Mouse (Mus musculus) midbrain, embryonic 14.5 days (tissue): ENCODE data around the gene Ercc1. TPM values are rescaled to one million over a fixed set of nuclear protein-coding genes. Genes with fewer than 3 reads are reported as not detected.
A peak's percentile ranks its signal among the peaks of the same experiment; 100 is the strongest.

ENCODE experiments used
- ATAC-seq: fragments of 200-750 bp; cut with Nextera tagmentation; 2 replicates; pipeline ENCODE4 v1.8.0; 2017; ENCODE audit warnings: moderate number of reproducible peaks, moderate library complexity; ENCODE audit not compliant: low FRiP score, low TSS enrichment
- DNase-seq: peaks from one replicate; pipeline ENCODE4 v3.0.0-alpha.2; 2015
- H3K27ac ChIP-seq: fragments of 300-500 bp; sonication (generic); replicated peaks from 2 replicates; pipeline ENCODE4 v1.5.1; 2014; ENCODE audit warnings: mild to moderate bottlenecking, low read depth, low read length, moderate library complexity
- H3K27me3 ChIP-seq: fragments of 300-500 bp; sonication (generic); 2 replicates; pipeline ENCODE4 v1.6.1; 2014; ENCODE audit warnings: low read length, control low read depth, mixed read lengths; ENCODE audit not compliant: control insufficient read depth, insufficient read depth
- H3K36me3 ChIP-seq: fragments of 300-500 bp; sonication (generic); 2 replicates; pipeline ENCODE4 v1.6.1; 2014; ENCODE audit warnings: low read length, control low read depth; ENCODE audit not compliant: control insufficient read depth, insufficient read depth
- H3K4me1 ChIP-seq: fragments of 300-500 bp; sonication (generic); 2 replicates; pipeline ENCODE4 v1.6.1; 2014; ENCODE audit warnings: mild to moderate bottlenecking, antibody characterized with exemption, low read length, control low read depth; ENCODE audit not compliant: control insufficient read depth, insufficient read depth
- H3K4me2 ChIP-seq: fragments of 300-500 bp; sonication (generic); 2 replicates; pipeline ENCODE4 v1.6.1; 2014; ENCODE audit warnings: mild to moderate bottlenecking, low read length, moderate library complexity
- H3K4me3 ChIP-seq: fragments of 300-500 bp; sonication (generic); replicated peaks from 2 replicates; pipeline ENCODE4 v1.5.1; 2014; ENCODE audit warnings: low read depth, low read length
- H3K9ac ChIP-seq: fragments of 300-500 bp; sonication (generic); replicated peaks from 2 replicates; pipeline ENCODE4 v1.6.1; 2014; ENCODE audit warnings: mild to moderate bottlenecking, low read length, moderate library complexity
- H3K9me3 ChIP-seq: fragments of 300-500 bp; sonication (generic); 2 replicates; pipeline ENCODE4 v1.6.1; 2016; ENCODE audit warnings: low read length, control low read depth, mixed read lengths; ENCODE audit not compliant: control insufficient read depth
- WGBS: fragments of 180-500 bp; shearing (Covaris S2); extraction: QIAGEN DNeasy Blood & Tissue Kit; methylation state at CpG from one replicate; pipeline ENCODE4 v1.1.7; 2014; 5-methylcytosine and 5-hydroxymethylcytosine counted together
- polyA plus RNA-seq: library from polyadenylated mRNA; unstranded; fragments of >200 nt; fragmentation: Nextera tagmentation; extraction: Ambion mirVana; gene quantifications from 2 replicates; pipeline ENCODE4 v1.2.1, GENCODE M21; 2014

The Ercc1 gene
- polyA plus RNA-seq, 1 experiment from 2014 or later: 78.9 TPM

DNA sequence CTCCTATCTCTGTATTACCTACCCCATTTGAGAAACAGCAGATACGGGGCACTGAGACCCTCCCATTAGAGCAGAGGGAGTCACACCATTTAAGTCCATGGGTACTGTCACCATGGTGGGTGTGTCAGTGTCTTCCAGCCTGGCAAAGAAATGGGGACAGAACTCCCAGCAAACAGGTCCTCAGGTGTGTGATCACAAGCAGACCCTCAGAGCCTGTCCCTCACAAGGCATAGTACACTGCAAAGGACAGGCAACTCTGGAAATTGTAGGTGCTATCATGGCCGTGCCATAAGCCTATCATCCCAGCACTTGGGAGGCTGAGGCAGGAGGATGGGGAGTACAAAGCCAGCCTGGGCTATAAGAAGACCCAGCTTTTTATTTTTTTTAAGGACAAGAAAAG, 26.4 kb upstream of the Ercc1 start:
- WGBS: 74% methylated on average over 2 of the region's 2 CpGs
- H3K36me3 ChIP-seq: no peaks in the 10 kb centered on the region

DNA sequence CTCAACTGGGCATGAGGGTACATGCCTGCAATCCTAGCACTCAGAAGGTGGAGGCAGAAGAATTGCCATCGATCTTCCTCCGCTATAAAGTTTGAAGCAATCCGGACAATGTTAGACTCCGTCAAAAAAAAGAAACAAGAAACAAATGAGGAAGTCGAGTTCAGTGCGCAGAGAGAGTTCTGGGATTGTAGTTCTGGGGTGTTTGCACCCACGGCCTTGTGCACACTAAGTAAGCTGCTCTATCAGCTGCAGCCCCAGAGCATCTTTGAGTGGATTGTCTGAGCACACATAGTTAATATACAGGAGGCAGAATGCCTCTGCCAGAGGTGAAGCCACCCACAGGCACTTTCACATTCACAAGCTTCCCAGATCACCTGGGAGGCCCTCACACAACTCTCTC, 25.9 kb upstream of the Ercc1 start:
- H3K4me2 ChIP-seq: no peak overlapping the region
- H3K4me3 ChIP-seq: no peak overlapping the region
- WGBS: 83% methylated on average over 7 of the region's 7 CpGs
- H3K36me3 ChIP-seq: no peaks in the 10 kb centered on the region
- no peak overlapping the region for H3K27ac ChIP-seq
- ATAC-seq: no peak
- no peaks in the 10 kb centered on the region for H3K27me3 ChIP-seq
- H3K4me1 ChIP-seq: peaks cover 9% of the 10 kb centered on the region
- H3K9me3 ChIP-seq: no peaks in the 10 kb centered on the region
- DNase-seq: no peak
- H3K9ac ChIP-seq: no peak overlapping the region

More for the DNA sequence above, 26.4 kb upstream of the Ercc1 start:
- Histone ChIP-seq H3K9me3 (no peaks in the 10 kb centered on the region), H3K4me1 (peaks cover 9% of the 10 kb centered on the region), H3K9ac (no peak overlapping the region), H3K4me3 (no peak overlapping the region), H3K27ac (no peak overlapping the region), H3K27me3 (no peaks in the 10 kb centered on the region), H3K4me2 (no peak overlapping the region)
- ATAC-seq (no peak), DNase-seq (no peak)

GRCm38 (mm10) chr7:19319458-19319857, 25.1 kb upstream of the Ercc1 start:
- H3K27me3 ChIP-seq: no peaks in the 10 kb centered on the region
- H3K36me3 ChIP-seq: no peaks in the 10 kb centered on the region
- peak overlapping the region; percentile 16; the same call in 1 of the 2 replicates for H3K27ac ChIP-seq
- ATAC-seq (peak; percentile 41), DNase-seq (peak; percentile 20)
- H3K4me2 ChIP-seq: peak overlapping the region; percentile 59
- WGBS: 12% methylated on average over 9 of the region's 9 CpGs
- H3K9me3 ChIP-seq: no peaks in the 10 kb centered on the region
- H3K9ac ChIP-seq: peak overlapping the region; percentile 40
- peaks cover 9% of the 10 kb centered on the region for H3K4me1 ChIP-seq
- peak overlapping the region; percentile 42 for H3K4me3 ChIP-seq

DNA sequence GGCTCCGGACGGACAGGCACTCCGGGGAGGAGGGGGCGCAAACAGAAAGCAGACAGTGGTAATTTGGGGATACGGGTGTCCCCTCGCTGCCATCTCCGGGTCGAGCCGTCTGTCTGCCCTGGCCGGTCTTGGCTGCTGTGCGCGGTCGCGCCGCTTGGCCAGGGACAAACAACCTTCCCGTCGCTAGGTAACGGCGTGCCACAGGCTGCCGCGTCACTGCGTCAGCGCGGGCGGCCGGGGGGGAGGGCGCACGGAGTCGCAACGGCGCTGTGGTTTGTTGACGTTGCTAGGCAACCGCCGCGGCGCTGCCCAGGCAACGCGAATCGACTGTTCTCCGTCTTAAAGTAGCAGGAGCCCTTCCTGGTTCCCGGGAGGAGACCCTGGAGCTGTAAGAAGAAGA, 24.7 kb upstream of the Ercc1 start:
- WGBS: under 1% methylated on average over 41 of the region's 41 CpGs
- H3K27ac ChIP-seq: peak overlapping the region; percentile 16; the same call in 1 of the 2 replicates

DNA sequence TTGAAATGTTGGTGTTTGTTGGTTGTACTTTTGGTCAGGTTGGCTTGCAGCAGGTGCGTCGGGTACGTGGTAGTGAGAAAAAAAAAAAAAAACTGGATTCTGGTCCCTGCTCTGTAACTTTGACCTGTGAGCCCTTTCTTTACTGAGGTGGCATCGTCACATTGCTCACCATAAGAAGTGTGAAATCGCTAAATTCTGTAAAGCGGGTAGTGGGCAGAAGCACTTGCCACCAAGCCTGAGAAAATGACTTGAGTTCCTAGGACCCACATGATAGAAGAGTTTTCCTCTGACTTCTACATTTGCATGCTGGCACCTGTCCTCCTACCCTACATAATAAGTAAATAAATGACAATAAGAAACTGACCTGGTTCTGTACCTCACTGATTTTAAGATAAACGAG, 23.9 kb upstream of the Ercc1 start:
- Histone ChIP-seq H3K9ac (peak overlapping the region; percentile 21; the same call in 1 of the 2 replicates), H3K27ac (no peak overlapping the region), H3K9me3 (no peaks in the 10 kb centered on the region), H3K4me3 (peak overlapping the region; percentile 42), H3K36me3 (no peaks in the 10 kb centered on the region), H3K27me3 (no peaks in the 10 kb centered on the region), H3K4me1 (peaks cover 9% of the 10 kb centered on the region), H3K4me2 (peak overlapping the region; percentile 59)
- DNase-seq (no peak), ATAC-seq (no peak)
- 40% methylated on average over 7 of the region's 7 CpGs for WGBS

More for the DNA sequence above, 24.7 kb upstream of the Ercc1 start:
- no peaks in the 10 kb centered on the region for H3K27me3 ChIP-seq
- H3K9me3 ChIP-seq: no peaks in the 10 kb centered on the region
- H3K9ac ChIP-seq: peak overlapping the region; percentile 40
- peak overlapping the region; percentile 59 for H3K4me2 ChIP-seq
- ATAC-seq: peak; percentile 96
- no peaks in the 10 kb centered on the region for H3K36me3 ChIP-seq
- DNase-seq: peak; percentile 99
- peak overlapping the region; percentile 42 for H3K4me3 ChIP-seq
- H3K4me1 ChIP-seq: peaks cover 9% of the 10 kb centered on the region

GRCm38 (mm10) chr7:19321464-19321863, 23.1 kb upstream of the Ercc1 start:
- no peaks in the 10 kb centered on the region for H3K27me3 ChIP-seq
- no peak overlapping the region for H3K4me3 ChIP-seq
- 70% methylated on average over 5 of the region's 5 CpGs for WGBS
- ATAC-seq (no peak), DNase-seq (no peak)
- no peaks in the 10 kb centered on the region for H3K9me3 ChIP-seq
- H3K9ac ChIP-seq: no peak overlapping the region
- no peak overlapping the region for H3K27ac ChIP-seq
- peaks cover 11% of the 10 kb centered on the region for H3K4me1 ChIP-seq
- H3K36me3 ChIP-seq: no peaks in the 10 kb centered on the region
- H3K4me2 ChIP-seq: no peak overlapping the region

GRCm38 (mm10) chr7:19322489-19322888, 22.1 kb upstream of the Ercc1 start:
- WGBS: 63% methylated on average over 9 of the region's 9 CpGs
- DNase-seq: no peak

GRCm38 (mm10) chr7:19324221-19324620, 20.4 kb upstream of the Ercc1 start:
- Histone ChIP-seq H3K27me3 (no peaks in the 10 kb centered on the region), H3K9ac (no peak overlapping the region), H3K9me3 (no peaks in the 10 kb centered on the region), H3K36me3 (no peaks in the 10 kb centered on the region), H3K4me3 (no peak overlapping the region), H3K4me2 (no peak overlapping the region), H3K4me1 (peaks cover 17% of the 10 kb centered on the region), H3K27ac (no peak overlapping the region)
- ATAC-seq (no peak), DNase-seq (no peak)
- 87% methylated on average over 11 of the region's 11 CpGs for WGBS

More at GRCm38 (mm10) chr7:19322489-19322888, 22.1 kb upstream of the Ercc1 start:
- H3K9me3 ChIP-seq: no peaks in the 10 kb centered on the region
- no peak overlapping the region for H3K9ac ChIP-seq
- H3K4me3 ChIP-seq: no peak overlapping the region
- no peak overlapping the region for H3K4me2 ChIP-seq
- H3K27ac ChIP-seq: no peak overlapping the region
- peaks cover 17% of the 10 kb centered on the region for H3K4me1 ChIP-seq
- no peak for ATAC-seq
- no peaks in the 10 kb centered on the region for H3K36me3 ChIP-seq
- H3K27me3 ChIP-seq: no peaks in the 10 kb centered on the region
